Mouse (Mus musculus): ENCODE results near the gene Cwc27. TPM values are rescaled to one million over a fixed set of nuclear protein-coding genes. Genes with fewer than 3 reads are reported as not detected.

Cwc27 gene
- total RNA-seq, 2 experiments from 2014 or later = 28.0 to 49.0 TPM

- ATAC-seq (replicated peaks; ENCODE audit: low FRiP score, low TSS enrichment, poor library complexity, severe bottlenecking) = no peak
These were observed 196.5 kb downstream of the Cwc27 start for GRCm38 (mm10) chr13:104620423-104620822.

- ATAC-seq (replicated peaks; ENCODE audit: low FRiP score, low TSS enrichment, poor library complexity, severe bottlenecking) = no peak
These were observed 197.2 kb downstream of the Cwc27 start for GRCm38 (mm10) chr13:104619503-104620288.

GRCm38 (mm10) chr13:104617201-104617600, 199.7 kb downstream of the Cwc27 start:
- ATAC-seq (replicated peaks; ENCODE audit: low FRiP score, low TSS enrichment, poor library complexity, severe bottlenecking) = no peak

- ATAC-seq (replicated peaks; ENCODE audit: low FRiP score, low TSS enrichment, poor library complexity, severe bottlenecking) = no peak
These were observed 200.7 kb downstream of the Cwc27 start for GRCm38 (mm10) chr13:104615999-104616810.

- no peak for ATAC-seq (replicated peaks; ENCODE audit: low FRiP score, low TSS enrichment, poor library complexity, severe bottlenecking)
These were observed 201.8 kb downstream of the Cwc27 start for GRCm38 (mm10) chr13:104615111-104615510.

- ATAC-seq (replicated peaks; ENCODE audit: low FRiP score, low TSS enrichment, poor library complexity, severe bottlenecking) = no peak
These were observed 205.6 kb downstream of the Cwc27 start for GRCm38 (mm10) chr13:104611296-104611695.

- peak; percentile 94 for ATAC-seq (replicated peaks; ENCODE audit: low FRiP score, low TSS enrichment, poor library complexity, severe bottlenecking)
These were observed 206.5 kb downstream of the Cwc27 start for GRCm38 (mm10) chr13:104610210-104611111.

- no peak for ATAC-seq (replicated peaks; ENCODE audit: low FRiP score, low TSS enrichment, poor library complexity, severe bottlenecking)
These were observed 208.4 kb downstream of the Cwc27 start for GRCm38 (mm10) chr13:104608516-104608915.

GRCm38 (mm10) chr13:104606786-104607580, 210.0 kb downstream of the Cwc27 start:
- ATAC-seq (replicated peaks; ENCODE audit: low FRiP score, low TSS enrichment, poor library complexity, severe bottlenecking) = no peak

- ATAC-seq (replicated peaks; ENCODE audit: low FRiP score, low TSS enrichment, poor library complexity, severe bottlenecking) = no peak
These were observed 211.8 kb downstream of the Cwc27 start for GRCm38 (mm10) chr13:104605111-104605510.

- ATAC-seq (replicated peaks; ENCODE audit: low FRiP score, low TSS enrichment, poor library complexity, severe bottlenecking) = no peak
These were observed 214.7 kb downstream of the Cwc27 start for GRCm38 (mm10) chr13:104602197-104602596.

GRCm38 (mm10) chr13:104601783-104602182, 215.2 kb downstream of the Cwc27 start:
- no peak for ATAC-seq (replicated peaks; ENCODE audit: low FRiP score, low TSS enrichment, poor library complexity, severe bottlenecking)

GRCm38 (mm10) chr13:104596199-104596598, 220.7 kb downstream of the Cwc27 start:
- no peak for ATAC-seq (replicated peaks; ENCODE audit: low FRiP score, low TSS enrichment, poor library complexity, severe bottlenecking)

- ATAC-seq (replicated peaks; ENCODE audit: low FRiP score, low TSS enrichment, poor library complexity, severe bottlenecking) = no peak
These were observed 222.1 kb downstream of the Cwc27 start for GRCm38 (mm10) chr13:104594820-104595351.

GRCm38 (mm10) chr13:104590931-104591330, 226.0 kb downstream of the Cwc27 start:
- no peak for ATAC-seq (replicated peaks; ENCODE audit: low FRiP score, low TSS enrichment, poor library complexity, severe bottlenecking)

- peak; percentile 68 for ATAC-seq (replicated peaks; ENCODE audit: low FRiP score, low TSS enrichment, poor library complexity, severe bottlenecking)
These were observed 226.8 kb downstream of the Cwc27 start for GRCm38 (mm10) chr13:104590097-104590607.

- ATAC-seq (replicated peaks; ENCODE audit: low FRiP score, low TSS enrichment, poor library complexity, severe bottlenecking) = no peak
These were observed 228.6 kb downstream of the Cwc27 start for GRCm38 (mm10) chr13:104588383-104588782.
